Mouse (Mus musculus): ENCODE data around the gene Rtkn2. TPM values are rescaled to one million over a fixed set of nuclear protein-coding genes. Genes with fewer than 3 reads are reported as not detected.
"Not testable (repeated sequence)": the region's sequence is repeated elsewhere in the genome, so short reads cannot be mapped to it uniquely, and the experiment has no call there.

Rtkn2 gene
- polyA plus RNA-seq, 1 experiment from 2014 or later = 12.8 TPM

DNA sequence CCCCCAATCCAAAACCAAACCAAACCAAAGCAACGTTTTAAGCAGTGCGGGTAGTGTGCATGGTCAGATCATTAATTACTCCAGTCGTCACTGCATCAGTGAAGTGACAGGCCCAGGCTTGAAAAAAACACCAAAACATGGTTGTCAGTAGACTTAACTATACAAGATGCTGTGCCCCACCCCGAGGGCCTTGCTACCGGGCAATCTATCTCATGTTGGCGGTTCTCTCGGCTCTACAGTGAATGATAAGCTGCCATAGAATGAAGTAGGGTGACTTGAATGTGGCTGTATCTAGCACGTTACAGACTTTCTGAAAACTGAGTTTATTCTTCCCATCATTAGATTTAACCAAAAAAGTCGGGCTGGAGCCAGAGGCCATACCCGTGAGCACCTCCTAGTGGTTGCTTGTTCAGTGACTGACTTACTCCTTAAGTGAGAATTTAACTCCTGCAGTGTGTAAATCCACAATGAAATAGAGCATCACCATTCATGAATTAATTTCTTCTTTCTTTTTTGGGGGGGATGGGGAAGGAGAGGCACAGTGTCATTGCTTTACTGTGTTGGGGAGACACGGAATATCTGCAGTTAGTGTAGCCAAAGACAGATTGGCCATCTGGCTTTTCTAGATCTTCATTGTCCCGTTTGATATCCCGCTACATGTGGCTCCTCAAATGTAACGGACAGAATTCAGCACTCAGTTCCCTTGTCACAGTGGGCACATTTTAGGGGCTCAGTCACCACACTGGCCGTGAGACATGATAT lies 110.2 kb downstream of the Rtkn2 start:
- Histone ChIP-seq H3K27ac (no peak overlapping the region), H3K4me2 (replicated peaks) (no peak overlapping the region), H3K4me3 (no peak overlapping the region), H3K9me3 (no peaks in the 10 kb centered on the region), H3K4me1 (no peaks in the 10 kb centered on the region), H3K36me3 (peaks cover 5% of the 10 kb centered on the region; the same call in 1 of the 2 replicates), H3K9ac (no peak overlapping the region), H3K27me3 (replicated peaks) (no peaks in the 10 kb centered on the region)
- no peak for ATAC-seq (ENCODE audit: low FRiP score, low read depth)
- 74% methylated on average over 15 of the region's 15 CpGs for WGBS

GRCm38 (mm10) chr10:68090197-68090535 lies 110.8 kb downstream of the Rtkn2 start:
- H3K9me3 ChIP-seq = no peaks in the 10 kb centered on the region
- whole genome bisulfite sequencing = 82% methylated on average over 4 of the region's 4 CpGs
- no peak overlapping the region for H3K27ac ChIP-seq
- no peak overlapping the region for H3K4me3 ChIP-seq
- no peaks in the 10 kb centered on the region for H3K4me1 ChIP-seq
- H3K27me3 ChIP-seq (replicated peaks) = no peaks in the 10 kb centered on the region
- no peak for ATAC-seq (ENCODE audit: low FRiP score, low read depth)
- peaks cover 8% of the 10 kb centered on the region; the same call in 1 of the 2 replicates for H3K36me3 ChIP-seq
- H3K9ac ChIP-seq = no peak overlapping the region
- H3K4me2 ChIP-seq (replicated peaks) = no peak overlapping the region

- WGBS = 87% methylated on average over 3 of the region's 3 CpGs
- H3K9ac ChIP-seq = no peak overlapping the region
- H3K27ac ChIP-seq = no peak overlapping the region
- no peak overlapping the region for H3K4me2 ChIP-seq (replicated peaks)
- H3K9me3 ChIP-seq = no peaks in the 10 kb centered on the region
- H3K4me1 ChIP-seq = no peaks in the 10 kb centered on the region
- peaks cover 8% of the 10 kb centered on the region; the same call in 1 of the 2 replicates for H3K36me3 ChIP-seq
- no peaks in the 10 kb centered on the region for H3K27me3 ChIP-seq (replicated peaks)
- ATAC-seq (ENCODE audit: low FRiP score, low read depth) = no peak
- H3K4me3 ChIP-seq = no peak overlapping the region
These were observed 111.2 kb downstream of the Rtkn2 start for GRCm38 (mm10) chr10:68090544-68090943.

DNA sequence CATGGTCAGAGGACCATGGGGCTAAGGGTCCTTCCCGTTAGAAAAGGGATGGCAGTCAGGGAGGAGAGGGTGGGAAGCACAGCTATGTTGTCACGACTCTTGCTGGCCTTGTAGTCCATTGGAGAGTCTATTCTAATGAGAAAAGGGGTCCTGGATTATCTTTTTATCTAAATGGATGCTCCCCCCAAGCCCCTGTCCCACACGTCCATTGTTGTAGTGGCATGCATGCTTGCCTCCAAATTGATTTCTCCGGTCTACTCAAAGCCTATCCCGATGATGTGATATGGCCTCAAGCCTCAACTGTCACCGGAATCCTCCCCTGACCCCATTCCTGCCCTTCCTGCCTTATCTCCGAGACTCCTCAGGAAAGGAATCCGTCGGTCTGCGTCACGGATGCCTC lies 111.6 kb downstream of the Rtkn2 start:
- ATAC-seq (ENCODE audit: low FRiP score, low read depth) = no peak
- 89% methylated on average over 11 of the region's 11 CpGs for WGBS
- Histone ChIP-seq H3K27me3 (replicated peaks) (no peaks in the 10 kb centered on the region), H3K4me1 (no peaks in the 10 kb centered on the region), H3K4me2 (replicated peaks) (no peak overlapping the region), H3K9me3 (no peaks in the 10 kb centered on the region), H3K36me3 (peaks cover 11% of the 10 kb centered on the region), H3K4me3 (no peak overlapping the region), H3K9ac (no peak overlapping the region), H3K27ac (no peak overlapping the region)

- ATAC-seq (ENCODE audit: low FRiP score, low read depth) = no peak
- H3K27ac ChIP-seq = no peak overlapping the region
- H3K9ac ChIP-seq = no peak overlapping the region
- H3K36me3 ChIP-seq = peaks cover 19% of the 10 kb centered on the region
- no peaks in the 10 kb centered on the region for H3K27me3 ChIP-seq (replicated peaks)
- no peaks in the 10 kb centered on the region for H3K4me1 ChIP-seq
- H3K4me3 ChIP-seq = no peak overlapping the region
- no peak overlapping the region for H3K4me2 ChIP-seq (replicated peaks)
- 90% methylated on average over 4 of the region's 4 CpGs for WGBS
- no peaks in the 10 kb centered on the region for H3K9me3 ChIP-seq
These were observed 112.5 kb downstream of the Rtkn2 start for GRCm38 (mm10) chr10:68091840-68092239.

DNA sequence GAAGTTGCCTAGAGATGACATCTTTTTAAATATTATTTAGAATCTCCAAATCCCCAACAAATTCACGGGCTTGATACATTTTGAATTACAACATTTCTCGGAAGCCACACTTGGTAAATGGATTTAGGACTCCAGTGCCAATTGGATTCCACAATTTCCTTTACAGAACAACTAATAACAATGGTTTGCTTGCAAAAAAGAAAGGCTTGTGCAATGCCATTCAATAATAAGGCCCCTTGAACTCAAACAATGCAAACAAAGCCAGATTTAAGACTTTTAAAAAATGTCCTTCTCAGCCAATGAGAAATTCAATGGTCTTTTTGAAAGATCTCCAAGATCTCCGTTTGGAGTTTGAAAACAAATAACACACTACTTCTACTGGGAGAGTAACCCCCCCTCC lies 114.1 kb downstream of the Rtkn2 start:
- WGBS = 82% methylated on average over 3 of the region's 3 CpGs
- no peak overlapping the region for H3K27ac ChIP-seq
- H3K4me2 ChIP-seq (replicated peaks) = no peak overlapping the region
- H3K9me3 ChIP-seq = no peaks in the 10 kb centered on the region
- no peaks in the 10 kb centered on the region for H3K4me1 ChIP-seq
- H3K27me3 ChIP-seq (replicated peaks) = no peaks in the 10 kb centered on the region
- no peak overlapping the region for H3K9ac ChIP-seq
- ATAC-seq (ENCODE audit: low FRiP score, low read depth) = no peak
- H3K4me3 ChIP-seq = no peak overlapping the region
- H3K36me3 ChIP-seq = peaks cover 35% of the 10 kb centered on the region

DNA sequence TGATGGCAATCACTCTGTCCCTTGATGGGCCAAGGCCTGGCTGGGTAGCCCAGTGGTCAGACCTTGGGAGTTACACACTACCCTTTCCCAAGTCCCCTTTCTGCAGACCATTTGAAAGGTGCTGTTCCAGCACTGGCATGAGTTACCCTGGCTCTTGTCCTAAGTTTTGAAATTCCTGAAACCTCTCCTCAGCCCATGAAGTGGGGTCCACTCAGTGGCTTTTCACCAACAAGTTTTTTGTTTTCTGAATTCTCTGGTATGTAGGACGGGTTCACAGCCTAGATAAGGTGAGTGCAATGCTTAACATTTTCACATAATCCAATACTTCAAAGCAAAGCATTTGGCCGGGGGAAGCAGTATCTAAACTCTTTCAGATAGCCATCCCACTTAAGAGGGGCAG lies 115.8 kb downstream of the Rtkn2 start:
- ATAC-seq (ENCODE audit: low FRiP score, low read depth) = no peak
- Histone ChIP-seq H3K9ac (no peak overlapping the region), H3K9me3 (no peaks in the 10 kb centered on the region), H3K4me2 (replicated peaks) (no peak overlapping the region), H3K36me3 (peaks cover 35% of the 10 kb centered on the region), H3K4me1 (no peaks in the 10 kb centered on the region), H3K27ac (no peak overlapping the region), H3K4me3 (no peak overlapping the region), H3K27me3 (replicated peaks) (no peaks in the 10 kb centered on the region)
- WGBS = 86% methylated on average over 2 of the region's 2 CpGs

DNA sequence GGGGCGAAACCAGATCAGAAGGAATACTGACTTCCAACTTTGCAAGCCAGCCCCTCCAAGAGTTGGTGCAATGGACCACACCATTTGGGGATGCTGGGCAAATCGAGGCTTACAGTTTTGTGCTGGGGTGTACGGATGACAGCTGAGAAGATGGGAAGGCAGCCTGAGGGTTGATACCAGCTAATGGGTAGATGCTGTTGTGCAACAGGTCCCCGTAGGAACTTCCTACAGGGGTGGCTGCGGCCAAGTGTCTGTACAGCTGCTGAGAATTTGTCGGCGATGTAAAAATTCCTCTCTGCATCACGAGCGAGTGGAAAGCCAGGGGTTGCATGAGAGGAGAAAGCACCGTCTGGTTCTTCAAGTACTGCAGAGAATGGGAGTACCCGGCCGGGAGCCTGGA lies 117.0 kb downstream of the Rtkn2 start:
- no peaks in the 10 kb centered on the region for H3K27me3 ChIP-seq (replicated peaks)
- H3K9me3 ChIP-seq = no peaks in the 10 kb centered on the region
- no peak overlapping the region for H3K4me3 ChIP-seq
- 95% methylated on average over 12 of the region's 12 CpGs for WGBS
- no peak overlapping the region for H3K4me2 ChIP-seq (replicated peaks)
- no peak overlapping the region for H3K9ac ChIP-seq
- no peaks in the 10 kb centered on the region for H3K4me1 ChIP-seq
- peaks cover 38% of the 10 kb centered on the region for H3K36me3 ChIP-seq
- no peak for ATAC-seq (ENCODE audit: low FRiP score, low read depth)
- no peak overlapping the region for H3K27ac ChIP-seq

DNA sequence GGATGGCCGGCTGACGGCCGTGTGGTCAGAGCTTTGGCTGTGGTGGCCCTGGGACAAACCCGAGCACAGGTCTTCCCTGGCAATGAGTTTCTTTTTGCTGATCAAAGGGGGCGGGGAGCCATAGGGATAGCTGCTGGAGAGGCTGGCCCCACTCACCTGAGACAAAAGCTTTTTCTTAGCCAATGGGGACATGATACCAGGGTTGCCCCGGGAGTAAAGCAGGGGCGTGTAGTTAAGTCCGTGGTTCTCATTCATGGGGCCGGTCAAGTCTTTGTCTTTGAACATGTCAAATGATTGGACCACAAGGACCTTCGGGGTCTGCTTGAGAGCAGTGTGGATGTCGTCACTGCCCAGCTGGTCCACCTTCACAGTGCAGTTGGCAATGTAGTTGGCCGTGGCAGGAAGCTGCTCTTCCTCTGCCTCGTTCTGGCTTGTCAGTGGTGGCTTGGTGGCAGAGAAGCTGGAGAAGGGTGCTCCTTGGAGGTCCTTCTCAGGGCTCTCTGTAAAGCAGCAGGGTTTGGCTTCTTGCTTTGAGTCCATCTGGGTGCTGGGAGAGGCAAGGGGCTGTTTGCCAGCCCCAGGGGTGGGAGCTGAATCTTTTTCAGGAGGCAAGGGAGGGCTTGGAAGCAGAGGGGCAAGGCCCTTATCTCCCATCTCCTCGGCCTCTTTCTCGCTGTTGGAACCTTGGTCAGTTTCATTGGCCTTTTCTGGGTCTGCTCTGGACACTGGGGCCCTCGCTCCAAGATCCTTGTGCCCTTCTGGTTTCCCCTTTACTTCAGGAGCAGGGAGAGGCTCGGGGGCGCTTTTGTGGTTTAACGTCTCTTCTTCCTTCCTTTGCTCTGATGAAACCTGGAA lies 118.7 kb downstream of the Rtkn2 start:
- no peaks in the 10 kb centered on the region for H3K9me3 ChIP-seq
- no peaks in the 10 kb centered on the region for H3K27me3 ChIP-seq (replicated peaks)
- H3K4me2 ChIP-seq (replicated peaks) = no peak overlapping the region
- no peak overlapping the region for H3K27ac ChIP-seq
- H3K4me1 ChIP-seq = no peaks in the 10 kb centered on the region
- no peak overlapping the region for H3K9ac ChIP-seq
- ATAC-seq (ENCODE audit: low FRiP score, low read depth) = no peak
- peaks cover 37% of the 10 kb centered on the region for H3K36me3 ChIP-seq
- 92% methylated on average over 19 of the region's 19 CpGs for WGBS
- no peak overlapping the region for H3K4me3 ChIP-seq

GRCm38 (mm10) chr10:68099801-68100200 lies 120.4 kb downstream of the Rtkn2 start:
- not testable (repeated sequence) for ATAC-seq (ENCODE audit: low FRiP score, low read depth); H3K9me3 ChIP-seq; H3K27me3 ChIP-seq (replicated peaks); H3K27ac ChIP-seq; H3K4me2 ChIP-seq (replicated peaks); H3K4me3 ChIP-seq; H3K4me1 ChIP-seq; H3K9ac ChIP-seq
- WGBS = 95% methylated on average over 7 of the region's 7 CpGs
- peaks cover 33% of the 10 kb centered on the region for H3K36me3 ChIP-seq

DNA sequence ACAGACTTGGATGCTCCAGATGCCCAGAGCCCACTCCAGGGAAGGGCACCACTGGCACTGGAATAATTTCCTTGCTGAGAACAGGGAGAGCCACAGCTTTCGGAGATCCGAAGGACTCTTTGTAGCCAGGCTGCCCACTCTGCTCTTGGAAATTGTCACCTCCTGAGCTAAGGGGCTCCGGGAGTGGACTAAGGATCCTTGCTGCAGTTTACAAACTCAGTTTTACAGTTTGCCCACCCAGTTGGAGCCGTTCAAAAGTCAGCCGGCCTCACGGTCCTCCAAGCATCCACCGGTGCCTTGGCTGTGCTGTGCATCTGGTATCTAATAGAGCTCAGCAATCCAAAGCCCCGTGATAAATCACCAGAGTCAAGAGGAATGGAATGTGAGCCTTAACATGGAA lies 121.1 kb downstream of the Rtkn2 start:
- Histone ChIP-seq H3K36me3 (peaks cover 30% of the 10 kb centered on the region), H3K4me3 (no peak overlapping the region), H3K9me3 (no peaks in the 10 kb centered on the region), H3K9ac (no peak overlapping the region), H3K27ac (no peak overlapping the region), H3K27me3 (replicated peaks) (no peaks in the 10 kb centered on the region), H3K4me1 (peaks cover 12% of the 10 kb centered on the region), H3K4me2 (replicated peaks) (no peak overlapping the region)
- ATAC-seq (ENCODE audit: low FRiP score, low read depth) = no peak
- WGBS = 78% methylated on average over 8 of the region's 8 CpGs

- WGBS = 83% methylated on average over 4 of the region's 4 CpGs
- ATAC-seq (ENCODE audit: low FRiP score, low read depth) = no peak
These were observed 121.9 kb downstream of the Rtkn2 start for GRCm38 (mm10) chr10:68101251-68101650.

More at GRCm38 (mm10) chr10:68101251-68101650, 121.9 kb downstream of the Rtkn2 start:
- no peak overlapping the region for H3K4me2 ChIP-seq (replicated peaks)
- H3K9me3 ChIP-seq = no peaks in the 10 kb centered on the region
- peaks cover 25% of the 10 kb centered on the region for H3K36me3 ChIP-seq
- no peak overlapping the region for H3K4me3 ChIP-seq
- H3K4me1 ChIP-seq = peaks cover 17% of the 10 kb centered on the region
- H3K27ac ChIP-seq = no peak overlapping the region
- no peaks in the 10 kb centered on the region for H3K27me3 ChIP-seq (replicated peaks)
- H3K9ac ChIP-seq = no peak overlapping the region

Measured in neural tube, embryonic 12.5 days (tissue).